Mouse (Mus musculus) liver, embryonic 14.5 days (tissue): Measurements from ENCODE around the gene Lrrc71.

ENCODE experiments used
- CTCF ChIP-seq: IDR thresholded peaks from 2 replicates; pipeline ENCODE4 v1.5.1; 2016; ENCODE audit warnings: antibody characterized with exemption, low read depth, control low read depth
- EP300 ChIP-seq: IDR thresholded peaks from 2 replicates; pipeline ENCODE4 v1.6.1; 2016; ENCODE audit warnings: antibody characterized with exemption, low read depth

DNA sequence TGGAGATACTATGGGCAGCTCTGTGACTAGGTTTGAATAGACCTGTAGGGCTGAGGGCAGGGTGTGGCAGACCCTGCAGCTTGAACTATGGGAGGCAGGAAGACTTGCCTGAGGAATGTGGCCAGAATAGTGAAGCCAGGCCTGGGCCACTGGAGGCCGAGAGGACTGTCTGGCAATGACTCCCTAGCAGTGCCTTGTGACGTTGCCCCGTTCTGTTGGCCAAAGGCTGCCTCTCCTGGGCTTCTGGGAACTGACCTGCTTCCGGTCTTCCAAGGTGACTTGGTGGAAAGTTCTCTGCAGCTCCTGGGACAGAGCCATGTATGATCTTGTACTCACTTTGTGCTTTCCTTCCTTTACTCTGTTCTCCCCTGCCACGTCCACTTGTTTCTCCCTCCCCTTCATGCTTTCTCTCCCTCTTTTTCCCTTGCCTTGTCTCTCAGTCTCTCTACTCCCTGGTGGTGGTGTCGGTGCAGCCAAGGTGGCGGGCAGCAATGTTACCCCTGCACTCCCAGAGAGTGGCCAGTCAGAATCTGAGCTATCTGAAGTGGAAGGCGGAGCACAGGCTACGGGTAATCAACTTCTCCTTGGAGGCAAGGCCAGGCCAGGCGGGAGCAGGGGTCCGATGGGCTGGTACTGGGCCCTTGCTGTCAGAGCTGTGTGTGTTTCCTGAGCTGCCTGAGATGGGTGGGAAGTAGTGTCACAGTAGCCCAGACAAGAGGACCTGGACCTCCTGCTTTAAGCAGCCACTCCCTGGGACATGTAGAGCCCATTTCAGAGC is 14.3 kb downstream of the Lrrc71 start:
- TF ChIP-seq CTCF (no peak), EP300 (no peak)
